Comparison of ENCODE assay signal across 8 mouse cellular contexts in the genomic region with DNA sequence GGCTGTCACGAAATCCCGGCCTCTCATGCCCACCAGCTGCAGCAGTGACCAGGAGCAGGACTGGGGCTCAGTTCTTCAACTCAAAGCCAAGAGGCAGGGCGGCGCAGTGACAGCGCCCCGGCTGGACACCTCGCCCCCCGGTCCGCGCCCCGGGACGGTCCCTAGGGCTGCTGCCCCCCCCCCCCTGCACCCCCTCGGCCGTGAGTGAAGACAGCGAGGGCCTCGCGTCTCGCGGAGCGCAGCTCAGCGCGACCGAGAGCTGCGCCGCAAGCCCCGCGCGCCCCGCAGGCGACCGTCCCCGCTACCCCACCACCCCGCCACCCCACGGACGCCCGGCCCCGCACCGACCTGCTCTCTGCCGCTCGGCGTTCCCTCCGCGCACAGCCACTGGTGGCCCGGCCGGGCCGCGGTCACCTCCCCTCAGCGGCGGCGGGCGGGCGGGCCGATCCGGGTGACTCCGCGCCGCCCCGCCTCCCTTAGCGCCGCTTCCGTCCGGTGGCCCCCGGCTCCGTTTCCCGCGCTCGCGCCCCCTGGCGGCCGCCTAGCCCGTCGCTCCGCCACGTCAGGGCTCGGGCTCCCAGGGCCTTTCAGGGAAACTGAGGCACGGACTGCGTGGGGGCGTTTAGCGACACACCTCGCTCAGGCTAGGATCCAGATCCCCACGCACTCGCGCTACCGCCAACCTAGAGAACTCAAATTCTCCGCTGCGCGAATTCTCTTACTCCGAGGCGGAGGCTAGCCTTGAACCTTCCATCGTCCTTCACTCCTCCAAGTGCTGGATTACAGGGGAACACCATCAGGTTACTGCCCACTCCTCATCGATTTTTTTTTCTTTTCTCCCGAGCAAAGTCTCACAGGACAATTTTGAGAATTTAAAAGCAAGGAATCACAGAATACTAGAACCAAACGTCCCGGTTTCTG. TPM values are rescaled to one million over a fixed set of nuclear protein-coding genes. Genes with fewer than 3 reads are reported as not detected.
DNase-seq lines count a peak whose midpoint lies in the region; ATAC-seq lines count a peak whose summit lies in the region.

TSS of gene Dnmbp (minus strand) at position 423 of the 921 bp plus-strand sequence.

- peak within 1 kb of the TSS; percentile 82 for H3K9ac ChIP-seq in hindbrain, embryonic 13.5 days

- peak within 1 kb of the TSS; percentile 71 for H3K4me2 ChIP-seq in hindbrain, embryonic 13.5 days

- 4% methylated on average over 71 of the region's 94 CpGs for WGBS in hindbrain, embryonic 13.5 days

- peak; percentile 88 for ATAC-seq in hindbrain, embryonic 13.5 days (ENCODE audit: low FRiP score)

- peaks cover 19% of the 10 kb centered on the region for H3K4me1 ChIP-seq in hindbrain, embryonic 13.5 days (replicated peaks)

- peak within 1 kb of the TSS; percentile 76 for H3K4me3 ChIP-seq in hindbrain, embryonic 13.5 days

- peak within 1 kb of the TSS; percentile 62; the same call in 1 of the 2 replicates for H3K27ac ChIP-seq in hindbrain, embryonic 13.5 days

- no peaks in the 10 kb centered on the region for H3K9me3 ChIP-seq in hindbrain, embryonic 13.5 days

- DNase-seq in R1 (ENCODE audit: low read depth, low spot score): peak; percentile 66
- peak; percentile 87 to 95 for DNase-seq in cerebellum, postnatal 25 days
- DNase-seq in frontal cortex, postnatal 36 days (ENCODE audit: low spot score in 2 of 2): peak; percentile 62 to 65
- peak; percentile 68 to 78 for DNase-seq in layer of hippocampus, postnatal 36 days
- peak; percentile 84 for DNase-seq in lung, postnatal 25 days (ENCODE audit: low spot score)
- peak; percentile 70 for DNase-seq in retina, adult 2 months (ENCODE audit: low read depth, low spot score)
- peak; percentile 83 for DNase-seq in thymus, postnatal 25 days

- H3K27me3 ChIP-seq in hindbrain, embryonic 13.5 days: no peaks in the 10 kb centered on the region

- no peaks in the 10 kb centered on the region for H3K36me3 ChIP-seq in hindbrain, embryonic 13.5 days

RNA-seq across cellular contexts. Expression of gene Dnmbp, which starts in this region (rescaled TPM):
- 9.2 and 10.8 TPM in 2 replicates for polyA plus RNA-seq in hindbrain, embryonic 13.5 days (2015; fragmentation: Nextera tagmentation; extraction: Ambion mirVana)
- 10 to 100 TPM in 1 of 2 experiments, 1 to 10 TPM in 1; 8.1 to 10.1 TPM for total RNA-seq in layer of hippocampus, postnatal 36 days (2021)

Comparison
In these comparisons a context has a peak if more than half of its experiments do, and no peak if none do; other contexts are left out.
1. Peak in every context shown above with its lines: DNase-seq, ATAC-seq, H3K4me3 ChIP-seq and H3K27ac ChIP-seq.